Mouse (Mus musculus) midbrain, embryonic 14.5 days (tissue): ENCODE measurements at regions not wholly inside any gene's neighbourhood (a gene's known extent, or its start where the extent isn't known, plus 50 kb on each side); places are given as distances from the start of the nearest gene placed in this dataset.

Source experiments
- ATAC-seq: fragments of 200-750 bp; cut with Nextera tagmentation; 2 replicates; pipeline ENCODE4 v1.8.0; 2017; ENCODE audit warnings: moderate number of reproducible peaks, moderate library complexity; ENCODE audit not compliant: low FRiP score, low TSS enrichment
- DNase-seq: peaks from one replicate; pipeline ENCODE4 v3.0.0-alpha.2; 2015
- H3K27ac ChIP-seq: fragments of 300-500 bp; sonication (generic); replicated peaks from 2 replicates; pipeline ENCODE4 v1.5.1; 2014; ENCODE audit warnings: mild to moderate bottlenecking, low read depth, low read length, moderate library complexity
- H3K27me3 ChIP-seq: fragments of 300-500 bp; sonication (generic); 2 replicates; pipeline ENCODE4 v1.6.1; 2014; ENCODE audit warnings: low read length, control low read depth, mixed read lengths; ENCODE audit not compliant: control insufficient read depth, insufficient read depth
- H3K36me3 ChIP-seq: fragments of 300-500 bp; sonication (generic); 2 replicates; pipeline ENCODE4 v1.6.1; 2014; ENCODE audit warnings: low read length, control low read depth; ENCODE audit not compliant: control insufficient read depth, insufficient read depth
- H3K4me1 ChIP-seq: fragments of 300-500 bp; sonication (generic); 2 replicates; pipeline ENCODE4 v1.6.1; 2014; ENCODE audit warnings: mild to moderate bottlenecking, antibody characterized with exemption, low read length, control low read depth; ENCODE audit not compliant: control insufficient read depth, insufficient read depth
- H3K4me2 ChIP-seq: fragments of 300-500 bp; sonication (generic); 2 replicates; pipeline ENCODE4 v1.6.1; 2014; ENCODE audit warnings: mild to moderate bottlenecking, low read length, moderate library complexity
- H3K4me3 ChIP-seq: fragments of 300-500 bp; sonication (generic); replicated peaks from 2 replicates; pipeline ENCODE4 v1.5.1; 2014; ENCODE audit warnings: low read depth, low read length
- H3K9ac ChIP-seq: fragments of 300-500 bp; sonication (generic); replicated peaks from 2 replicates; pipeline ENCODE4 v1.6.1; 2014; ENCODE audit warnings: mild to moderate bottlenecking, low read length, moderate library complexity
- H3K9me3 ChIP-seq: fragments of 300-500 bp; sonication (generic); 2 replicates; pipeline ENCODE4 v1.6.1; 2016; ENCODE audit warnings: low read length, control low read depth, mixed read lengths; ENCODE audit not compliant: control insufficient read depth
- WGBS: fragments of 180-500 bp; shearing (Covaris S2); extraction: QIAGEN DNeasy Blood & Tissue Kit; methylation state at CpG from one replicate; pipeline ENCODE4 v1.1.7; 2014; 5-methylcytosine and 5-hydroxymethylcytosine counted together

GRCm38 (mm10) chr6:35458250-35458649 lies 81.4 kb downstream of the Mtpn start:
- H3K4me3 ChIP-seq, result no peak overlapping the region
- H3K4me2 ChIP-seq, result no peak overlapping the region
- DNase-seq (no peak), ATAC-seq (no peak)
- no peaks in the 10 kb centered on the region for H3K27me3 ChIP-seq
- H3K9ac ChIP-seq, result no peak overlapping the region
- no peaks in the 10 kb centered on the region for H3K36me3 ChIP-seq
- no peaks in the 10 kb centered on the region for H3K9me3 ChIP-seq
- no peaks in the 10 kb centered on the region for H3K4me1 ChIP-seq
- WGBS, result 96% methylated on average over 2 of the region's 2 CpGs
- no peak overlapping the region for H3K27ac ChIP-seq

- H3K4me1 ChIP-seq, result no peaks in the 10 kb centered on the region
- DNase-seq (no peak), ATAC-seq (no peak)
- H3K36me3 ChIP-seq, result no peaks in the 10 kb centered on the region
- H3K4me3 ChIP-seq, result no peak overlapping the region
- no peaks in the 10 kb centered on the region for H3K9me3 ChIP-seq
- no peak overlapping the region for H3K4me2 ChIP-seq
- WGBS, result 94% methylated on average over 1 of the region's 1 CpGs
- H3K9ac ChIP-seq, result no peak overlapping the region
- H3K27me3 ChIP-seq, result no peaks in the 10 kb centered on the region
- no peak overlapping the region for H3K27ac ChIP-seq
Measured at GRCm38 (mm10) chr6:35445007-35445406, 94.7 kb downstream of the Mtpn start.

- ATAC-seq (no peak), DNase-seq (no peak)
- WGBS, result 69% methylated on average over 3 of the region's 3 CpGs
- Histone ChIP-seq H3K9me3 (no peaks in the 10 kb centered on the region), H3K4me2 (no peak overlapping the region), H3K4me3 (no peak overlapping the region), H3K4me1 (no peaks in the 10 kb centered on the region), H3K27me3 (no peaks in the 10 kb centered on the region), H3K36me3 (no peaks in the 10 kb centered on the region), H3K9ac (no peak overlapping the region), H3K27ac (no peak overlapping the region)
Measured at GRCm38 (mm10) chr6:35426301-35426700, 100.4 kb upstream of the Fam180a start.

GRCm38 (mm10) chr6:35424521-35424920 lies 98.6 kb upstream of the Fam180a start:
- H3K27ac ChIP-seq, result no peak overlapping the region
- WGBS, result 92% methylated on average over 2 of the region's 2 CpGs
- no peak for ATAC-seq

GRCm38 (mm10) chr6:35420924-35421323 lies 95.0 kb upstream of the Fam180a start:
- H3K9me3 ChIP-seq, result no peaks in the 10 kb centered on the region
- H3K36me3 ChIP-seq, result no peaks in the 10 kb centered on the region
- no peak overlapping the region for H3K9ac ChIP-seq
- ATAC-seq (no peak), DNase-seq (no peak)
- no peak overlapping the region for H3K27ac ChIP-seq
- H3K4me1 ChIP-seq, result no peaks in the 10 kb centered on the region
- WGBS, result 90% methylated on average over 7 of the region's 7 CpGs
- no peaks in the 10 kb centered on the region for H3K27me3 ChIP-seq
- H3K4me2 ChIP-seq, result no peak overlapping the region
- no peak overlapping the region for H3K4me3 ChIP-seq

More at GRCm38 (mm10) chr6:35424521-35424920, 98.6 kb upstream of the Fam180a start:
- H3K9ac ChIP-seq, result no peak overlapping the region
- no peak for DNase-seq
- H3K36me3 ChIP-seq, result no peaks in the 10 kb centered on the region
- no peaks in the 10 kb centered on the region for H3K9me3 ChIP-seq
- H3K4me1 ChIP-seq, result no peaks in the 10 kb centered on the region
- no peaks in the 10 kb centered on the region for H3K27me3 ChIP-seq
- no peak overlapping the region for H3K4me2 ChIP-seq
- H3K4me3 ChIP-seq, result no peak overlapping the region

GRCm38 (mm10) chr6:35405044-35405443 lies 79.1 kb upstream of the Fam180a start:
- H3K4me3 ChIP-seq, result no peak overlapping the region
- WGBS, result 84% methylated on average over 9 of the region's 9 CpGs
- H3K27me3 ChIP-seq, result no peaks in the 10 kb centered on the region
- H3K9me3 ChIP-seq, result no peaks in the 10 kb centered on the region
- no peaks in the 10 kb centered on the region for H3K36me3 ChIP-seq
- DNase-seq, result no peak
- H3K4me1 ChIP-seq, result 0 out of 2 replicates have a peak, but pooled peaks cover under 1% of the 10 kb centered on the region
- H3K4me2 ChIP-seq, result no peak overlapping the region
- ATAC-seq, result no peak
- no peak overlapping the region for H3K27ac ChIP-seq
- H3K9ac ChIP-seq, result no peak overlapping the region

GRCm38 (mm10) chr6:35403341-35403910 lies 77.5 kb upstream of the Fam180a start:
- ATAC-seq (no peak), DNase-seq (no peak)
- WGBS, result 83% methylated on average over 5 of the region's 5 CpGs
- Histone ChIP-seq H3K4me2 (no peak overlapping the region), H3K27ac (no peak overlapping the region), H3K9ac (no peak overlapping the region), H3K9me3 (no peaks in the 10 kb centered on the region), H3K36me3 (no peaks in the 10 kb centered on the region), H3K4me1 (no peaks in the 10 kb centered on the region), H3K27me3 (no peaks in the 10 kb centered on the region), H3K4me3 (no peak overlapping the region)

GRCm38 (mm10) chr6:35395726-35396125 lies 69.8 kb upstream of the Fam180a start:
- Histone ChIP-seq H3K27ac (no peak overlapping the region), H3K36me3 (no peaks in the 10 kb centered on the region), H3K4me1 (no peaks in the 10 kb centered on the region), H3K27me3 (no peaks in the 10 kb centered on the region), H3K4me2 (no peak overlapping the region), H3K4me3 (no peak overlapping the region), H3K9me3 (no peaks in the 10 kb centered on the region), H3K9ac (no peak overlapping the region)
- DNase-seq, result no peak
- ATAC-seq, result no peak
- 98% methylated on average over 7 of the region's 9 CpGs for WGBS

GRCm38 (mm10) chr6:35388827-35389226 lies 62.9 kb upstream of the Fam180a start:
- no peak overlapping the region for H3K4me3 ChIP-seq
- no peaks in the 10 kb centered on the region for H3K4me1 ChIP-seq
- H3K4me2 ChIP-seq, result no peak overlapping the region
- H3K27ac ChIP-seq, result no peak overlapping the region
- H3K36me3 ChIP-seq, result no peaks in the 10 kb centered on the region
- no peaks in the 10 kb centered on the region for H3K9me3 ChIP-seq
- no peak for DNase-seq
- no peak for ATAC-seq
- H3K27me3 ChIP-seq, result no peaks in the 10 kb centered on the region
- 90% methylated on average over 3 of the region's 3 CpGs for WGBS
- no peak overlapping the region for H3K9ac ChIP-seq
